Mouse (Mus musculus) cerebellum, adult 2 months (tissue): Measurements from ENCODE around the gene Naa50.

Source experiments
- CTCF ChIP-seq: fragments of 200-500 bp; IDR thresholded peaks from 2 replicates; pipeline ENCODE4 v1.5.1; 2011; ENCODE audit warnings: low read depth, mild to moderate bottlenecking, control low read depth, low read length, moderate library complexity, borderline replicate concordance; ENCODE audit not compliant: insufficient read depth
- POLR2A ChIP-seq: fragments of 200-500 bp; IDR thresholded peaks from 2 replicates; pipeline ENCODE4 v1.6.1; 2011; ENCODE audit warnings: low read length, control low read depth, borderline replicate concordance; ENCODE audit not compliant: insufficient read depth

DNA sequence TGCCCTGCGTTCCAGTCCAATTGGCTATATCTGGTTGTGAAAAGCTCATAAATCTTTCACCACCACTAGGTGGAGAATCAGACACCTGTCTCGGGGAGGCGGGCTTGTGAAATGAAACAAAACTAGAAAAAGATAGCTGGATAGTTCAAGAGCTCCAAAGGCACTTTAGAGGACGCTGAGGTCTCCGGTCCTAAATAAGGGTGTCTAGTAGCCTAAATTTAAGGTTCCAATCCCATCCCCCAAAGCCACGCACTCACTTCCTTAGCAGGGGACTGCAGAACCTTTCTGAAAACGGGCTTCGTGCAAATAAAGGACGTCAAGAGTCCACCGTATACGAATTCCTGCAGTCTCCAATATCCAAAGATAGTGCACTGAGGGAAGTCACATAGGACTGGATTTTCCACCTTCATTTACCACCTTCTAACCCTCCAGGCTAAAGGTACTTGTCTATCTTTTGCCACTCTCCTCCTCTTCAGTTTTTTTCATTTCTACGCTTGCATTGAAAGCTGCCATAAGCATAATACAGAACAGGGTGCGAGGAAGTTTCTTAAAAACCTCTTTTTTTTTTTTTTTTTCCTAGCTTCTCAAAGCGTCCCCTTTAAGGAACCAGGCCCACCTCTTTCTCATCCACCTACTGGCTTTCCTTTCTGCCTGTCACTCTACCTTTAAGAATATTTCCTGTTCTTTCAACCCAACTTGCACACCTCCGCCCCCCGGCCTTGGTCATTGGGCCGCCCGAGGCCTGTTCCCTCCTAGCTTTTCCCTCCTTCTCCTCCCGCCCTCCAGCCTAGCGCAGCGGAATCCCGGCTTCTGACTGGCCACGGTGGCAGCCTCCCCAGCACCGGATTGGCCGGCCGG, 32.9 kb downstream of the Naa50 start:
- TF ChIP-seq POLR2A = no peak
- TF ChIP-seq CTCF = peak; percentile 49; the same call in 1 of the 2 replicates
